Mouse (Mus musculus) bone marrow, adult 2 months (tissue): ENCODE results near the gene Fam205a1.

ENCODE experiments used
- CTCF ChIP-seq: fragments of 200-500 bp; IDR thresholded peaks from 2 replicates; pipeline ENCODE4 v1.5.1; 2011; ENCODE audit warnings: low read length, control low read depth; ENCODE audit not compliant: control insufficient read depth, insufficient read depth
- POLR2A ChIP-seq: fragments of 200-500 bp; IDR thresholded peaks from 2 replicates; pipeline ENCODE4 v1.6.1; 2011; ENCODE audit warnings: low read depth, mild to moderate bottlenecking, control low read depth, low read length, borderline replicate concordance; ENCODE audit not compliant: control insufficient read depth

GRCm38 (mm10) chr4:42870748-42871147, 17.1 kb upstream of the Fam205a1 start:
- TF ChIP-seq POLR2A (no peak), CTCF (no peak)
